Mouse (Mus musculus) lung, postnatal 0 days (tissue): ENCODE measurements around the gene Eif4a2.
"Not testable (repeated sequence)": the region's sequence is repeated elsewhere in the genome, so short reads cannot be mapped to it uniquely, and the experiment has no call there.

Experiments
- CTCF ChIP-seq: IDR thresholded peaks from 2 replicates; pipeline ENCODE4 v1.5.1; 2016; ENCODE audit warnings: antibody characterized with exemption, mild to moderate bottlenecking
- EP300 ChIP-seq: IDR thresholded peaks from 2 replicates; pipeline ENCODE4 v1.6.1; 2016; ENCODE audit warnings: antibody characterized with exemption, mild to moderate bottlenecking, control low read depth

DNA sequence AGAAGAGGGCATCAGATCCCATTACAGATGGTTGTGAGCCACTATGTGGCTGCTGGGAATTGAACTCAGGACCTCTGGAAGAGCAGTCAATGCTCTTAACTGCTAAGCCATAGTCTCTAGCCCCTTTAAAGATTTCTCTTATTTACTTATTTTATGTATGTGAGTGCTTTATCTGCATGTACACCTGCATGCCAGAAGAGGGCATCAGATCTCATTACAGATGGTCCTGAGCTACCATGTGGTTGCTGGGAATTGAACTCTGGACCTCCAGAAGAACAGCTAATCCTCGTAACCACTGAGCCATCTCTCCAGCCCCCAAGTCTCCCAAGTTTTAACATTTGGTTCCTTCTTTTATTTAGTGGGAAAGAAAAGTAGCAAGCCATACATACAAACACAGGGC lies 18.8 kb upstream of the Eif4a2 start:
- TF ChIP-seq EP300 = not testable (repeated sequence)
- peak; percentile 47 for TF ChIP-seq CTCF
